Mouse (Mus musculus) kidney, postnatal 25 days (tissue): Measurements from ENCODE around the gene Nt5c2.
"Not testable (repeated sequence)": the region's sequence is repeated elsewhere in the genome, so short reads cannot be mapped to it uniquely, and the experiment has no call there.

Experiments
- DNase-seq, 2 experiments: peaks; one replicate each; pipeline ENCODE4 v3.0.0; 2021; ENCODE audit warnings: mixed read lengths in 2 of 2

Nt5c2 gene

DNA sequence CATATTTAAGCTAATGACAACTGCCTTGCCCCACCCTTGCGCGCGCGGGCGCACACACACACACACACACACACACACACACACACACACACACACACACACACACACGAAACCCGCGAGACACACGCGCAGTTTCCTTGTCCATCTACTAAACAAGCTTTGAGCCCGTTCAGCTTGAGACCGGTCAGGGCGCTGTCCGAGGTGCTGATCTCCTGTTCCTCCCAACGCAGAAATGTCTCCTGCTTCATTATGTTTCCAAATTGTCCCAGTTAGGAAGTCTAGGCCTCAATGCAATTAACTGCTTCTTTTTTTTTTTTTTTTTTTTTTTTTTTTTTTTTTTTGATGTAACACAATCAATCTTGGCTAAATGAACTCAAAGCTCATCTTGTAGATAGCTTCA lies 1.5 kb upstream of the Nt5c2 start:
- peak; percentile 83 to 91 for DNase-seq

DNA sequence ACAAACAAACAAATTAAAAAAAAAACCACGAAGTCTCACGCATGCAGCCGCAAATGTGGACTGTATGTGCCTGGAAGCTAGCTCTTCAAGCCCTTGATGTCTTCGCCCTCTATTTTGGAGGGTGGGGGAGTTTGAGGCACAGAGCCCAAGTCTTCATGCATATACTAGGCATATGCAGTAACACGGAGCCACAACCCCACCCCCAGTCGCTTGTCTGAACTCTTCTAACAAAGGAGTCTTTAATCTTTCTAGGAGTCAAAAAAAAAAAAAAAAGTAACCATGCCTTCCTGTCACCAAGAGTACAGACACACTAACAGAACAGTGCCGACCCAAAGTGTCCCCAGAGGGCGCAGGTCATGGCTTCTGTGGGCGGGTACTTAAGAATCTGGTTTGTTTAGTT lies 1.0 kb upstream of the Nt5c2 start:
- DNase-seq: no peak

DNA sequence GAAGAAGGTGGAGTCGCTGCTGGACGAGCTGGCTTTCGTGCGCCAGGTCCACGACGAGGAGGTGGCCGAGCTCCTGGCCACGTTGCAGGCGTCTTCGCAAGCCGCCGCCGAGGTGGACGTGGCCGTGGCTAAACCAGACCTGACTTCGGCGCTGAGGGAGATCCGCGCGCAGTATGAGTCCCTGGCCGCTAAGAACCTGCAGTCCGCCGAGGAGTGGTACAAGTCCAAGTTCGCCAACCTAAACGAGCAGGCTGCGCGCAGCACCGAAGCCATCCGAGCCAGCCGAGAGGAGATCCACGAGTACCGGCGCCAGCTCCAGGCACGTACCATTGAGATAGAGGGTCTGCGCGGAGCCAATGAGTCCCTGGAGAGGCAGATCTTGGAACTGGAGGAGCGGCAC lies 443 bp upstream of the Nt5c2 start:
- no peak for DNase-seq

DNA sequence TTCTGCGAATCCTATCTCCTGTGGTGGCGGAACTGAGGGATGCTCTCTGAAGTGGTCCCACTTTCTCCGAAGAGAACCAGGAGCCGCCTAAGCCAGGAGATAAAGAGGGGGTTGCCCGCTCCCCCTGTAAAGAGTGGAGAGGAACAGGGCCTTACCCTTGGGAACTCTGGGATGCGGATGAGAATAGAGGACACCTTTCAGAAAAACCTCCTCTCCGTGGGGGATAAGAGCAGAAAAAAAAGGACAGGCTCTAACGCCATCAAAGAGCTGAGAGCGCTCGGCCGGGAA lies 850 bp downstream of the Nt5c2 start:
- peak in 1 of 2 experiments; percentile 31 for DNase-seq

DNA sequence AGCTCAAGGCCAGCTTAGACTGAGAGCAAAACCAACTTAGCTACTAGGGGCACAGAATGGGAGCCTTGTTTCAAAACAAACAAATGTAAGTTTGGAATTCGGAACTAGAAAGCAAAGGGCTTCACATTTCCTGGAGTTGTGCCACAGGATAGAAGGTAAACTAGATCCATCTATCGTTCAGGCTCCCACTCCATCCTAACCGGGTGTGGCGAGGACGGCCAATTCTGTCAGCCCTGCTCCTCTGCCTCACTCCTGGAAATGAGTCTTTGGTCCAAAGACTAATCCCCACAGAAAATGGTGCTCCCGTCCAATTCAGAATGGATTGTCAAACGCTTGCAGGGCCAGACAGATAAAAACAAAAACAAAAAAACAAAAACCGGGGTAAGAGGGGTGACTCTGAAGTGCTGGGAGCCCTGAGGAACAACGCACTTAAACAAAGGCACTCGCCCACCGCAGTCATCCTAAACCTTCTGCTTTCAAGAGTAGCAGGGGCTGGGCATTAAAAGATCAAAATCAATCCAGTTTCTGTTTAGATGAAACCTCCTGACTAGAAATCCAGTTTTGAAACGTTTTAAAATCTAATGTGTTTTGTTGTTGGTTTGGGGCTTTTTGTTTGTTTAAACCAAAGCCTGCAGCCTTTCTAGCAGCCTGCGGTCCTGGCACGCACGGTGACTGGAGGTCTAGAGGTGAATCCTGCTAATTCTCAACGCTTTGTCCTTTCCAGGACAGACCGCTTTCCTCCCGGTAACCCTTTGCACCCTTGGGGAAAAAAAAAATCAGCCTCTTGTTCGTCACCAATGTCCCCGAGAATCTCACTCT lies 1.4 kb downstream of the Nt5c2 start:
- no peak for DNase-seq

DNA sequence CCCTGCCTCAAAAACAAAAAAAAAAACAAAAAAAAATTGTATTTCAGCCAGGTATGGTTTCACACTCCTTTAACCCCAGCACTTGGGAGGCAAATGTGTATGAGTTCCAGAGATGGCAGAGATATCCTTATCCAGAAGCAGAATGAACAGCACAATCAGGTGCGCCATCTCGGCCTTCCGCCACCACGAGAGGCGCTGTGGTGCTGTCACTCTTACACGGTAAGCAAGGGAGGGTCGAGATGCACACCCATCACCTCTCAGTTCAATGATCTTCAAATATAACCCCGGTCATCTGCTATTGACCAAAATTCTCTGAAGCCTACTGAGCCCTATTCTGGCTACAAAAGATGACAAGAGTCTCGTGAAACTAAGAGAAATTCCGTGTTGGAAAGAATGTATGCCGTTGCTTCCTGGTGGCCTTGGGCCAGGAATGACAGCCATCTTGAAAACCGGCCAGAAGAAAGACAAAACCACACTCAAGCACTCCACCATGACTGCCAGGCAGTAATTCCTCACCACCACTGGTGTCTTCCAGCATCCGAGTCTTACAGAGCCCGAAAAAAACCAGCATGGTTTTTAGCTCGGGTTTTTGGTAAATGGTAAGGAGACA lies 2.3 kb downstream of the Nt5c2 start:
- peak in 1 of 2 experiments; percentile 19 for DNase-seq

DNA sequence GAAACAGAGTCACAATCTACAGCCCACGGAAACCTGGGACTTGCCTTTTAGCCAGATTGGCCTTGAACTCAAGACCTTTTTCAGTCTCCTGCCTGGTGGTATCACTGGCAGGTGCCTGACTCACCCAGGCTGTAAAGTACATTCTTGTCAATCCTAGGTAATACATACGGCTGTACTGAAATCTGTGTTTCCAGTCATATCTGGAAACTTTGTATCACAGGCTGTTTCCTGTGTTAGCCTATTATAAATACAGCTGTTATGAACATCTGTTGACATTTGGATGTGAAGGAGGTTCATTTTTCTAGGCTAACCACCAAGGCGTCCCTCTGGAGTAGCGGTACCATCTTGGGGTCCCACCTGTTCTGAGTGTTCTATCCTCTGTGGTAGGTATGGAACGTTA lies 5.0 kb downstream of the Nt5c2 start:
- no peak for DNase-seq

DNA sequence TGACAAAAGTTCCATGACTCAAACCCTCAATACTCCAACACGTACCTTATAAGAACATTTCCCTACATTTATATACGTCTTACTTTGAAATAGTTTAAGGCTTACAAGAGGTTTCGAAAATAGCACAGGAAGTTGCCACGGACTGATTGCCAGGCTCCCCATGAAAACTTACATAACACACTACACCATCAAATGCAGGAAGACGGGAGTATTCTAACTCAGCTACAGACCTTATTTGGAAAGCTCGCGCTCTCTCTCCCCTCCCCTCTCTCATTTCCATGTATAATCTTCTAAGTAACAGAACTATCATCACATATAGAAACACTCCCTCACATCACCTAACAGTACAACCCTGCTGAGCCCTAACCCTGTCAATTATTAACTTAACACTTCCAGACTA lies 5.5 kb downstream of the Nt5c2 start:
- DNase-seq: no peak

DNA sequence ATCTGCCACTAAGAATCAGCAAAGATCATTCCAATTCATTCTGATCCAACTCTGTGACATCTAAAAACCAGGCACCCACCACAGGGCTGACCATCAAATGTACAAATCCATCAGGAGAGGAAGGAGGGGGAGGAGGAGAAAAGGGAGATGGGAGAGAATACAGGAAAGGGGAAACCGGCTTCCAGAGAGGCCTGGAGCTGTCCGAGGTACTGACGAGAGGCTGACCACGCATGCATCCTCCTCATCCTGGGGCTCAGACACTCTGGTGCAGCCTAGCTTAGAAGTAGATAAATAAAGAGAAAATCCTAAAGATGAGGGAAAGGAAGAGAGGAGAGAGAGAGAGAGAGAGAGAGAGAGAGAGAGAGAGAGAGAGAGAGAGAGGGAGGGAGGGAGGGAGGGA lies 8.6 kb downstream of the Nt5c2 start:
- DNase-seq: peak; percentile 58 to 81

DNA sequence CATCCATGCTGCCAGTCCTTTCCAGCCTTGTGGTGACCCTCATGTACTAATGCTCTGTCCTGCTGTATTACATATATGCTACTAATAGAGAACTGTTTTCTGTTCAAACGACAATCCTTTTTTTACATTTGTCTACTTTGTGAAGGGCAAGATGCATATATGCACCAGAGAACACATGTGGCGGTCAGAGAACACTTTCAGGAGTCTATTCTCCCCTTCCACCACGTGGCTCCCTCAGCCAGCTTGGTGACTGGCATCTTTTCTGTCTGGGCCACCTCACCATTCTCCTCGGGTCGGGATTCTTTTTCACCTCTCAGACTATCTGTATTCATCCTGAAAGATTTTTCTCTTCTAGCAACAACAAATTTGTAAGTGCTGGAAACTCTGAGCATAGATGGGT lies 9.1 kb downstream of the Nt5c2 start:
- peak in 1 of 2 experiments; percentile 5 for DNase-seq

DNA sequence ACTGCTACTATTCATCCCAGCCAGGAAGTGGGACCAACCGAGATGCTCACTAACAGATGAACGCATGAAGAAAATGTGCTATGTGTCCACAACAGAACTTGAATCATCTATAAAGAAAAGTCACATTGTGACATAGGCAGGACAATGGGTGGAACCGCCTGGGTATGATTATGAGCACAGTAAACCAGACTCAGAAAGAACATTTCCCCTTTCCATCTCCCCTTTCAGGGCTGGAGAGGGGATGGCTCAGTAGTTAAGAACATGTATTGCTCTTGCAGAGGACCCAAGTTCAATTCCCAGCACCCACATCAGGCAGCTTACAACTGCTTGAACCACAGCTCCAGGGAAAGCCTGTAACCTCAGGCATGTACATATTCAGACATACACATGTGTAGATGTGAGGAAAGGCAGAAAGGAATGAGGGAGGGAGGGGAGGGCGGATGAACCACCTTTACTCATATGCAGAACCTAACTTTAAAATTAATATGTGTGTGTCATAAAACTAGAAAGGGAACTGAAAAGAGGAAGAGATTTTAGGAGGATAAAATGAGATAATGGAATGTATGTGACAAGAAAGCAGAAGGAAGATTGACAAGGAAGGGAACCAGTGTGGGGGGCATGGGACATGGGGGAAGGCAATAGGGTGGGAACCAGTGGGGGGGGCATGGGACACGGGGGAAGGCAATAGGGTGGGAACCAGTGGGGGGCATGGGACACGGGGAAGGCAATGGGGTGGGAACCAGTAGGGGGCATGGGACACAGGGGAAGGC lies 11.0 kb downstream of the Nt5c2 start:
- DNase-seq: peak in 1 of 2 experiments; percentile 17

DNA sequence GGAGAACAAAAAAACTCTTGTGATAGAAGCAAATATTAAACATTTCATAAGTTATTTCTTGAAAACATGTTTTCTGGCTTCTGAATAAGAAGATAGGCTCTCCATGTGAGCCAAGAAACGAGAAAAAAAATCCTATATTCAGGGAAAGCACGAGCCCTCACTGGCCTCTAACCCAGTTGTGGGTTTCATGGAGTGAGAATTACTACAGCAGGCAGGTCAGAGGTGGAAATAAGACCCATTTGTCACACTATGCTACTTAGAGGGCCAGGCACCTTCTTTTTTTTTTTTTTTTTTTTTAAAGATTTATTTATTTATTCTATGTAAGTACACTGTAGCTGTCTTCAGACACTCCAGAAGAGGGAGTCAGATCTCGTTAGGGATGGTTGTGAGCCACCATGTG lies 14.6 kb downstream of the Nt5c2 start:
- not testable (repeated sequence) for DNase-seq

DNA sequence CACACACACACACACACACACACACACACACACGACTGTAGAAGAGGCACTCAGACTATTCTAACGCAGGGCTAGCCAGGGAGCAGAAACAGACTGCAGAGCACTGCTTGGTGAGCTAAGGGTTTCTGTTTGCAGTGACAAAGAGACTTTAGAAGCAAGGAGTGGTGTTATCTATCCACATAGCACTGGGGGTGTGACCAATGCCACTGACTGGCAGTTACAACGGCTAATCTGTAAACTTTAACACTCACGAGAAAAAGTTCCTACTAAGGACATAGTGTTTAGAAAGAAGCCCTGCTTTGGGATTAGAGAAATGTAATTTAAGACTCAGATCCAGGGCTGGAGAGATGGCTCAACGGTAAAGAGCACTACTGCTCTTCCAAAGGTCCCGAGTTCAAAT lies 15.2 kb downstream of the Nt5c2 start:
- no peak for DNase-seq

DNA sequence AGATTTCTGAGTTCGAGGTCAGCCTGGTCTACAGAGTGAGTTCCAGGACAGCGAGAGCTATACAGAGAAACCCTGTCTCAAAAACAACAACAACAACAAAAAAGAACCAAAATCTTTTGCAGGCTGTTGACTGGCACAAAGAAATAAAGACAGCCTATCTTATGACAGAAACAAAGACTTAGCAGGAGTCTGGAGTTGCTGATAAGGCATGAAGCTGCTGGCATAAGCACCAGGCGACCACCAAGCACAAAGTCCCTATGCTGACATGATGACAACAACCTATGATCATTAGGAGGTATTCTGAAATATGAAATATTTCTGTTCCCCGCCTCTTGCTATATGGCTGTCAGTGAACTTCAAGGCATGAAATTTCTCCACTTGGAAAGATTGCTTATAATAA lies 16.0 kb downstream of the Nt5c2 start:
- DNase-seq: no peak

DNA sequence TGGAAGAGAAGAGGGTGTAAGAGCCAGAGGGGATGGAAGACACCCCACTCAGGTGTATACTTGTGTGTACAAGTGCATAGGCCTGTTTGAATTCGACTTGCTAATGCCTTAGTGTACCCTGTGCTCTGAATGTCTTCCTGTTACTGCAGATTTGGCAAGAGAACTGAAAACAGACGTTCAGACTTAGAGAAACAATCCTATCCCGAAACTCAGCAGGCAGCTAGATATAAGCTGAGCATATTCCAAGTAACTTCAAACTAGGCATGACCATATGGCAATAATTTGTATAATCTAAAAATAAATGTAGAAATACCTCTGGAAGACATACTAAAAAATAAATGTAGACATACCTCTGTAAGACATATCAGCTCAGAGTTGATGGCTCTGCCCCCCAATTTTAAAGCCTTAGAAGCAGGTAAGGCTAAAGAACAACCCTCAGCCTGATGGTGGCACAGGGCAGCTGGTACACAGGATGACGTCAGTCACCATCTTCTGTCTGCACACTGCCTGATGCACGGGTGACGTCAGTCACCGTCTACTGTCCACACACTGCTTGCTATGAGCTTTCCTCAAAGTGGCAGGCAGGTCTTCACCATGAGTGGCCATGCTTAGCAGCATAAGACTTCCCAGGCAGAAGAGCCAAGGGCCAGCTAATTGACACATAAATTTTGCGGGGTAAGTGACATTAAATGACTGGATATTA lies 16.6 kb downstream of the Nt5c2 start:
- peak in 1 of 2 experiments; percentile 23 for DNase-seq

DNA sequence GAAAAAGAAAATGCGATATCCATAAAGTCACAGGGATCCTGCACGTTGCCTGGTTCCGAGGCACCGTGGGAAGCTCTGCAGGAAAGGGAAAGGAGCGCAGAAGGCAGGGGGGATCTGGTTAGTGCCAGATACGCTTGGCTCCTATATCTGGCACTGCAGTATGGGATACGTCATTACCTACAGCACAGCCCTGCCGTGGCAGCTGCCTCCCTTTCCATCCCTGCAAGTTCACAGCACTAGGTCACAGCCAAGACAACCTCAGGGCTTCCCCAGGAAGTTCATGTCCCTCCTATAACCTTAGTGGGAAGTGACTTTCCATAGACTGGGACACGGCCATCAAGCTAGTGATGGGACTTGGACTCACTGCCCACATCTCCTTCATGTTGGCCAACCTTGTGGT lies 18.9 kb downstream of the Nt5c2 start:
- peak in 1 of 2 experiments; percentile 9 for DNase-seq

DNA sequence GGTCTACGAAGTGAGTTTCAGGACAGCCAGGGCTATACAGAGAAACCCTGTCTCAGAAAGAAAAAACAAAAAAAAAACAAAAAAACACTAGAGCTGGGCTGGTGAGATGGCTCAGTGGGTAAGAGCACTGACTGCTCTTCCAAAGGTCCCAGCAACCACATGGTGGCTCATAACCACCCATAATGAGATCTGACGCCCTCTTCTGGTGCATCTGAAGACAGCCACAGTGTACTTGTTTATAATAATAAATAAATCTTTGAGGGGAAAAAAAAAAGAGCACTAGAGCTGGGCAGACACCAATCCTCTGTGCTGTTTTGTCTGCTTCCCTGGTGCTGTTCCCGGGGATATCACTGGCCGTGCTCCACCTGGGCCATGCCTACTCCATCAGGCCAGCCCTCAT lies 22.6 kb downstream of the Nt5c2 start:
- DNase-seq: not testable (repeated sequence)

DNA sequence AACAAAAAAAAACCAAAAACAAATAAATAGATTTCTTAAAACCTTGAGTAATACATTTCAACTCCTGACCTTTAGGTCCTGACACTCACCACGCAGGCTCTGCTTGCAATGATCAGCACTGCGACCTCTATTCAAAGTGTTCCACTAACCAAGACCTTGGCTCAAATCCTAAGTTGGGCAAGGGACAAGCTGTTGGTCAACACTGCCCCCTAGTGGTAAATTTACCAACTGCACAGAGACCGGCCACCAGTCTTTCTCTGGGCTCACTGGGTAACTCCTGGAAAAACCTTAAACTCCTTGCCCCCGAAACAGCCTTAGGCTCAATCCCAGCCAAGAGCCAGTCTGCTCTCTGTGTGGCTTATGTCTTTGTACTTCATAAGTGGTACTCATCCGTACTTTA lies 23.8 kb downstream of the Nt5c2 start:
- DNase-seq: peak; percentile 84 to 91

DNA sequence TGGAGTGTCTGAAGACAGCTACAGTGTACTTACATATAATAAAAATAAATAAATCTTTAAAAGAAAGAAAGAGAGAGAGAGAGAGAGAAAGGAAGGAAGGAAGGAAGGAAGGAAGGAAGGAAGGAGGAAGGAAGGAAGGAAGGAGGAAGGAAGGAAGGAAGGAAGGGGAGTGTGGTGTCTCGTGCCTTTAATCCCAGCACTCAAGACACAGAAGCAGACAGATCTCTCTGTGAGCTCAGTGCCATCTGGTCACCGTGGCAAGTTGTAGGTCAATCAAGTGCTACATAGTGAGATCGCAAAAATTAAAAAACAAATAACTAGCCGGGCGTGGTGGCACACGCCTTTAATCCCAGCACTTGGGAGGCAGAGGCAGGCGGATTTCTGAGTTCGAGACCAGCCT lies 24.3 kb downstream of the Nt5c2 start:
- not testable (repeated sequence) for DNase-seq

DNA sequence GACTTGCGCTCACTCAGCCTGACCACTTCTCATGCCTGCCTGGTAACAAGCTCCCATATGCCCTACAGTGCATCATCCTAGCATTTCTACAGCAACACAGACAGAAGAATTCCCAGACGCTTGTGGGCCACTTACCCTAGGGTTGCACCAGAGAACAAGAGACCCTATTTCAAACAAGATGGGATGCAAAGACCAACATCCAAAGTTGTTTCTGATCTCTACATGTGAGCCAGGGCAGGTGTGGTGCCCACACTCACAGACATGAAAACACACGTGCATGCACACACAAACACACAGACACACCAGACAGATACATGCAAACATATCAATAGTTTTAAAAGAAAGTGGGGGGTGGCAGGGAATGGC lies 24.8 kb downstream of the Nt5c2 start:
- DNase-seq: no peak

DNA sequence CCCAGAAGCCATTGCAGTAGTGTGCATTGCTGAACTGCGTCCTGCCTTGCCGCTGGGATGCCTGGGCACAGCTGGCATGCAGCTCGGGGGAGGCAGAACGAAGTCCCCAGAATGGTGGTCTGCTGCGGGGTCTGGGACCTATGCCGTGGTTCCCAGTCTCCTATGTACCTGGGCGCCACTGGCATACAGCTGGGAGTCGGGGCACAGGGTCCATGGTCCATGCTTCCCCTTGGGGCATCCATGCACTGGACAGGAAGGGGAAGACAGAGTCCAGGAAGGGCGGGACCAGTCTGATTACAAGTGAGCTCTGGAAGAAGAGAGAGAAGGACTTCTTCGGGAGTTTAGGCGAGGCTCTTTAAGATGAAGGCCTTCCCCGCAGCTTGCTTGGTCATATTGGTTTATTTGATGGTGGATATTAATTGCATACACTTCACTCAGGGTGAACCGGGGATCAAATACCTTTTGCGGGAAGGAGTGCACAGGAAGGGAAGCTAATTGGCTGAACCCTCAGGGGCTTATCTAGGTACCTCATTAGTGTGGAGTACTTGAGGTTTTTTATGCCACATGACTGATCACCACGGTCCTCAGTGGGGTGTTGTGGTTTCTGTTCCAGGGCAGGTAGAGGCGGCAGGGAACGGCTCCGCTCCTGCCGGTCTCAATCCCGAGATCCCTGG lies 25.3 kb downstream of the Nt5c2 start:
- DNase-seq: peak; percentile 52 to 79

DNA sequence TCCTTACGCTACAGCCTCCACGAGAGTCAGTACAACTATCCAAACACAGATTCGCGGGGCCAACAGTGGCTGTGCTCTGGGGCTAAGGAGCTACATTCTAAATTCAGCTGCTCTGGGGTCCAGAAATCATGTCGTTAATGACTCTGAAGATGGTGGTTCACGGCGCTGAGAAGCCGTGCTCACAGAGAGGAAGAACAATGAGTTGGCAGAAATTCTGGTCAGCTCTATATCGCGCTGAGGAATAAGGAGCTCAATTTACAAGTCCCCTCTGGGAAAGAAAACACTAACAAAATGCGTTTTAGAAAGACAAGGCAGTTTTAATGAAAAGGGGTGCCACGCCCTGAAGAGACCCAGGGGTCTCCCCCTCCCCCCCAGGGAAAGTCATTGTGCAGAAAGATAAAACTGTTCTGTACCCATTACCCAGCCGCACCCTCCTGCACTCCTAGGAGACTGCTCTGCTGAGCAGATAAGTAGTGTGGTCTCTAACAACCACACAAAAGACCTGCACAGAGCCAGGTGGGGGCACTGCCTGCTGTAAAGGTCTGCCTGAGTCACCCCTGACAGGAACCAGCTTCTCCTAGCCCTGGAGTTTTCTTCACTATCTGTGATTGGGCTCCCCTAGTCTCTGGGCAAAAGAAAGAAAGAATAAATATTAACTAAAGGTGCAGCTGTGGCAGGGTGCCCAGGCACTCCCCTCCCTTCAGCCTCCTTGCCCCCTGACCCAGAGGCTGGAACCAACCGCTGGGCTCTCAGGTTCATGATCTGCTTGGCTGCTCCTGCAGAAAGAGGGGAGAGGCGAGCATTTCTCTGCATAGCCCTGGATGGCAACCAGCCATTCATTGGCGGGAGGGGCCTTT lies 26.5 kb downstream of the Nt5c2 start:
- peak; percentile 93 to 97 for DNase-seq
